Mouse (Mus musculus) liver, embryonic 16.5 days (tissue): ENCODE data around the gene Cers1. TPM values are rescaled to one million over a fixed set of nuclear protein-coding genes. Genes with fewer than 3 reads are reported as not detected.
A peak's percentile ranks its signal among the peaks of the same experiment; 100 is the strongest.

Source experiments
- ATAC-seq: fragments of 200-750 bp; cut with Nextera tagmentation; 2 replicates; pipeline ENCODE4 v1.8.0; 2017; ENCODE audit warnings: low read depth, mild to moderate bottlenecking, moderate number of reproducible peaks, moderate library complexity
- H3K27ac ChIP-seq: fragments of 300-500 bp; sonication (generic); 2 replicates; pipeline ENCODE4 v1.5.1; 2014; ENCODE audit warnings: mild to moderate bottlenecking, low read length
- H3K27me3 ChIP-seq: fragments of 300-500 bp; sonication (generic); 2 replicates; pipeline ENCODE4 v1.6.1; 2014; ENCODE audit warnings: low read depth, low read length, mixed read lengths; ENCODE audit not compliant: control insufficient read depth, insufficient read depth
- H3K36me3 ChIP-seq: fragments of 300-500 bp; sonication (generic); 2 replicates; pipeline ENCODE4 v1.6.1; 2014; ENCODE audit warnings: mild to moderate bottlenecking; ENCODE audit not compliant: control insufficient read depth, insufficient read depth
- H3K4me1 ChIP-seq: fragments of 300-500 bp; sonication (generic); 2 replicates; pipeline ENCODE4 v1.6.1; 2014; ENCODE audit warnings: low read depth, low read length, mixed read lengths; ENCODE audit not compliant: control insufficient read depth
- H3K4me2 ChIP-seq: fragments of 300-500 bp; sonication (generic); 2 replicates; pipeline ENCODE4 v1.6.1; 2014; ENCODE audit warnings: low read depth, low read length, mixed read lengths
- H3K4me3 ChIP-seq: fragments of 300-500 bp; sonication (generic); 2 replicates; pipeline ENCODE4 v1.5.1; 2014; ENCODE audit warnings: low read depth, mild to moderate bottlenecking, low read length
- H3K9ac ChIP-seq: fragments of 300-500 bp; sonication (generic); 2 replicates; pipeline ENCODE4 v1.6.1; 2014; ENCODE audit warnings: low read depth, low read length
- H3K9me3 ChIP-seq: fragments of 300-500 bp; sonication (generic); replicated peaks from 2 replicates; pipeline ENCODE4 v1.6.1; 2016; ENCODE audit warnings: low read length; ENCODE audit not compliant: control insufficient read depth
- WGBS: fragments of 180-500 bp; shearing (Covaris S2); extraction: QIAGEN DNeasy Blood & Tissue Kit; methylation state at CpG from one replicate; pipeline ENCODE4 v1.1.7; 2014; ENCODE audit not compliant: insufficient replicate concordance; 5-methylcytosine and 5-hydroxymethylcytosine counted together
- polyA plus RNA-seq: library from polyadenylated mRNA; unstranded; fragments of >200 nt; fragmentation: Nextera tagmentation; extraction: Ambion mirVana; gene quantifications from 2 replicates; pipeline ENCODE4 v1.2.1, GENCODE M21; 2015

Cers1 gene
- polyA plus RNA-seq = 0.05 and 0.24 TPM in 2 replicates

- H3K36me3 ChIP-seq = peaks cover 13% of the 10 kb centered on the region
- peak; percentile 49; the same call in 1 of the 2 replicates for ATAC-seq
- H3K4me1 ChIP-seq = peaks cover 8% of the 10 kb centered on the region
- no peak within 1 kb of the TSS for H3K27ac ChIP-seq
- H3K9me3 ChIP-seq = no peaks in the 10 kb centered on the region
- peak within 1 kb of the TSS; percentile 71 for H3K4me2 ChIP-seq
- peak within 1 kb of the TSS; percentile 52 for H3K4me3 ChIP-seq
- H3K27me3 ChIP-seq = peaks cover 32% of the 10 kb centered on the region
- H3K9ac ChIP-seq = no peak within 1 kb of the TSS
- 4% methylated on average over 66 of the region's 66 CpGs for WGBS
These were observed at the start of gene Cers1 for GRCm38 (mm10) chr8:70315624-70316510. Gene Cers1, plus strand, starts transcription at chr8:70315775.

GRCm38 (mm10) chr8:70267674-70268073 lies 47.9 kb upstream of the Cers1 start:
- peaks cover 29% of the 10 kb centered on the region for H3K4me1 ChIP-seq
- H3K9me3 ChIP-seq = no peaks in the 10 kb centered on the region
- no peak overlapping the region for H3K4me3 ChIP-seq
- peak; percentile 73 for ATAC-seq
- no peaks in the 10 kb centered on the region for H3K27me3 ChIP-seq
- no peak overlapping the region for H3K9ac ChIP-seq
- peaks cover 8% of the 10 kb centered on the region for H3K36me3 ChIP-seq
- 0 out of 2 replicates have a peak overlapping the region, but pooled peaks have one; percentile 31 for H3K27ac ChIP-seq
- no peak overlapping the region for H3K4me2 ChIP-seq
- WGBS = 24% methylated on average over 3 of the region's 3 CpGs

DNA sequence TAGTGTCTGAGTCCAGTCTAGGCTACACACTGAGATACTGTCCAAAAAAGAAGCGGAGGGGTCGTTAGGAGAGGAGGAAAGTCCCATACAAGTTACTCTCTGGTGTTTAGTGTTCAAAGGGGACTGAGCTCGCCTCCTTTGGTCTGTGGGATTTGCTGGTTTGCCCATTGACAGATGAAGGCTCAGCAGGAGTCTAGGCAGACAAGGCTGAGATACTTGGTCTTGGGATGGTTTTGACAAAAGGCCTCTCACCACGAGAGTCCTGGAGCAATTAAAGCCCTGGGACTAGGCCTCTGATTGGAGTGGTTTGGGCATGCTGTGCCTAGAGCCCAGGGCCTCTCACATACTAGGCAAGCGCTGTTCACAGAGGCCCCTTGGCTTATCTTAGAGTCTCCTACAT lies 47.3 kb upstream of the Cers1 start:
- 49% methylated on average over 5 of the region's 5 CpGs for WGBS
- 0 out of 2 replicates have a peak overlapping the region, but pooled peaks have one; percentile 4 for H3K27ac ChIP-seq
- H3K9ac ChIP-seq = peak overlapping the region; percentile 7; the same call in 1 of the 2 replicates
- ATAC-seq = no peak
- peaks cover 35% of the 10 kb centered on the region for H3K4me1 ChIP-seq
- no peaks in the 10 kb centered on the region for H3K9me3 ChIP-seq
- no peak overlapping the region for H3K4me2 ChIP-seq
- H3K36me3 ChIP-seq = peaks cover 6% of the 10 kb centered on the region; the same call in 1 of the 2 replicates
- H3K4me3 ChIP-seq = no peak overlapping the region
- H3K27me3 ChIP-seq = no peaks in the 10 kb centered on the region

- Histone ChIP-seq H3K4me2 (no peak overlapping the region), H3K27me3 (no peaks in the 10 kb centered on the region), H3K4me3 (no peak overlapping the region), H3K27ac (0 out of 2 replicates have a peak overlapping the region, but pooled peaks have one; percentile 4), H3K9ac (no peak overlapping the region), H3K36me3 (0 out of 2 replicates have a peak, but pooled peaks cover 3% of the 10 kb centered on the region), H3K4me1 (peaks cover 35% of the 10 kb centered on the region), H3K9me3 (no peaks in the 10 kb centered on the region)
- 18% methylated on average over 11 of the region's 11 CpGs for WGBS
- no peak for ATAC-seq
These were observed 46.6 kb upstream of the Cers1 start for GRCm38 (mm10) chr8:70268799-70269565.

GRCm38 (mm10) chr8:70272949-70273348 lies 42.6 kb upstream of the Cers1 start:
- Histone ChIP-seq H3K36me3 (no peaks in the 10 kb centered on the region), H3K9ac (no peak overlapping the region), H3K9me3 (no peaks in the 10 kb centered on the region), H3K27me3 (no peaks in the 10 kb centered on the region), H3K27ac (peak overlapping the region; percentile 58), H3K4me3 (no peak overlapping the region), H3K4me2 (no peak overlapping the region), H3K4me1 (peaks cover 26% of the 10 kb centered on the region)
- WGBS = 37% methylated on average over 3 of the region's 3 CpGs
- peak; percentile 87 for ATAC-seq

GRCm38 (mm10) chr8:70274350-70274749 lies 41.2 kb upstream of the Cers1 start:
- no peaks in the 10 kb centered on the region for H3K36me3 ChIP-seq
- no peaks in the 10 kb centered on the region for H3K9me3 ChIP-seq
- H3K9ac ChIP-seq = no peak overlapping the region
- no peak overlapping the region for H3K27ac ChIP-seq
- H3K27me3 ChIP-seq = no peaks in the 10 kb centered on the region
- no peak overlapping the region for H3K4me2 ChIP-seq
- no peak for ATAC-seq
- peaks cover 14% of the 10 kb centered on the region for H3K4me1 ChIP-seq
- H3K4me3 ChIP-seq = no peak overlapping the region

DNA sequence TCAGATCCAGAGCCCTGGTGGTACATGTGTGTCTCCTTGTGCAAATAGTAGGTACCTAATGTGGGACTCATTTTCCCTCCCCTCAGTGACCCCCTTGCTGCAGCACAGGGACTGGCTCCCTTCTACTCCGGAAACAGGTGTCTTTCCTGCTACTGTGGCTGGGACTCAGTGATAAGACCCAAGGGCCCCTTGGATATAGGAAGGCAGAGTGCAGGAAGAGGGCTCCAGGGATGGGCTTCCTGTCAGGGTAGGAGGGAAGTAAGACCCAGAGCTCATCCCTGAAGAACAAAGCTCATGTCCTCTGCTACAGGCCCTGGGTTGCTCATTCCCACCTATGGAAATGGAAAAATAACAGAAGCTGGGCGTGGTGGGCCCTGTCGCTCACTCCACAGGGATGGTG lies 39.1 kb upstream of the Cers1 start:
- peak; percentile 47 for ATAC-seq

GRCm38 (mm10) chr8:70278175-70278574 lies 37.4 kb upstream of the Cers1 start:
- H3K4me2 ChIP-seq = no peak overlapping the region
- WGBS = 20% methylated on average over 15 of the region's 15 CpGs
- H3K27ac ChIP-seq = no peak overlapping the region
- no peak overlapping the region for H3K4me3 ChIP-seq
- H3K9ac ChIP-seq = no peak overlapping the region
- no peaks in the 10 kb centered on the region for H3K36me3 ChIP-seq
- peaks cover 8% of the 10 kb centered on the region for H3K4me1 ChIP-seq
- peaks cover 6% of the 10 kb centered on the region for H3K27me3 ChIP-seq
- H3K9me3 ChIP-seq = no peaks in the 10 kb centered on the region
- ATAC-seq = no peak

More for the DNA sequence above, 39.1 kb upstream of the Cers1 start:
- Histone ChIP-seq H3K27ac (no peak overlapping the region), H3K4me2 (no peak overlapping the region), H3K27me3 (no peaks in the 10 kb centered on the region), H3K36me3 (no peaks in the 10 kb centered on the region), H3K4me3 (no peak overlapping the region), H3K9ac (no peak overlapping the region), H3K9me3 (no peaks in the 10 kb centered on the region), H3K4me1 (peaks cover 14% of the 10 kb centered on the region)
- WGBS = 24% methylated on average over 3 of the region's 3 CpGs
